Comparison of ENCODE assay signal across 14 mouse cellular contexts in the genomic region with DNA sequence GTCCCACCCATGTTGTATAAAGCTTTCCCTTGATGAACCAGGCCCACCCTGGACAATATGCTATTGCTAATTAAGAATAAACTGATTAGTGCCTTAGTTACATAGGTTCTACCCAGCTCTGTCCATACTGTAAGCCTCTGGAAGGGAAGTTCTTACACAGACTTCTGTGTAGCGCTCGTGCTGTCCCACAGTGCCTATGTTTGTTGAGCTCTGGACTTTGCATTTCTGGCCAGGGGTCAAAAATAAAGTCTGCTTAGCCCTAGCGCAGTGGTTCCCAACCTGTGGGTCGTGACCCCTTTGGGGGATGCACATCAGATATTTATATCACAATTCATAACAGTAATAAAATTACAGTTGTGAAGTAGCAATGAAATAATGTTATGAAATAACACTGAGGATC.
"Had no signal": no experiment of that assay in that cellular context is flagged by ENCODE, and none has a peak within 500 bp of the region (broad histone marks: within the 10 kb centered on the region; RNA-seq: fewer than 3 reads in every experiment).

No protein-coding gene starts in this region.

- H3K27me3 ChIP-seq: lung, embryonic 15.5 days; midbrain, embryonic 12.5 days; neural tube, embryonic 12.5 days; stomach, embryonic 15.5 days had no signal

- H3K4me2 ChIP-seq: limb, embryonic 12.5 days; lung, embryonic 15.5 days; midbrain, embryonic 12.5 days; neural tube, embryonic 12.5 days; stomach, embryonic 15.5 days had no signal

- H3K36me3 ChIP-seq: limb, embryonic 12.5 days; lung, embryonic 15.5 days; midbrain, embryonic 12.5 days; neural tube, embryonic 12.5 days; stomach, embryonic 15.5 days had no signal

- DNase-seq: kidney, adult 2 months; kidney, postnatal 25 days; lung, postnatal 14 days; right cerebral cortex, postnatal 14 days; thymus, postnatal 36 days had no signal

- H3K27ac ChIP-seq: hindbrain, postnatal 0 days; limb, embryonic 12.5 days; liver, embryonic 14.5 days; lung, embryonic 15.5 days; macrophage; midbrain, embryonic 12.5 days; neural tube, embryonic 12.5 days; stomach, embryonic 15.5 days had no signal

- H3K9me3 ChIP-seq: limb, embryonic 12.5 days; lung, embryonic 15.5 days; midbrain, embryonic 12.5 days; neural tube, embryonic 12.5 days; stomach, embryonic 15.5 days had no signal

- H3K4me3 ChIP-seq: limb, embryonic 12.5 days; lung, embryonic 15.5 days; midbrain, embryonic 12.5 days; myocyte; neural tube, embryonic 12.5 days; stomach, embryonic 15.5 days had no signal

- ATAC-seq: hindbrain, postnatal 0 days had no signal

- H3K9ac ChIP-seq: limb, embryonic 12.5 days; liver, embryonic 14.5 days; lung, embryonic 15.5 days; midbrain, embryonic 12.5 days; neural tube, embryonic 12.5 days; stomach, embryonic 15.5 days had no signal
